Mouse (Mus musculus): ENCODE results near the gene Cirbp. TPM values are rescaled to one million over a fixed set of nuclear protein-coding genes. Genes with fewer than 3 reads are reported as not detected.
A peak's percentile ranks its signal among the peaks of the same experiment; 100 is the strongest.

The Cirbp gene
- polyA plus RNA-seq, 1 experiment from 2014 or later = 222 TPM

GRCm38 (mm10) chr10:80144864-80145838 lies 20.6 kb upstream of the Cirbp start:
- peak overlapping the region; percentile 97 for H3K27ac ChIP-seq (ENCODE audit: low read depth, low read length)
- ATAC-seq = no peak
- 66% methylated on average over 20 of the region's 20 CpGs for WGBS
- peaks cover 34% of the 10 kb centered on the region for H3K36me3 ChIP-seq (ENCODE audit: control insufficient read depth, insufficient read depth)
- peak; percentile 94 for TF ChIP-seq CTCF (IDR thresholded peaks at IDR 0.05; ENCODE audit: low read depth)
- H3K9ac ChIP-seq (ENCODE audit: low read depth, low read length) = no peak overlapping the region
- no peak overlapping the region for H3K4me3 ChIP-seq (ENCODE audit: low read depth, low read length)
- no peaks in the 10 kb centered on the region for H3K27me3 ChIP-seq (replicated peaks; ENCODE audit: control insufficient read depth, insufficient read depth, low read length)
- 0 out of 2 replicates have a peak, but pooled peaks cover 5% of the 10 kb centered on the region for H3K4me1 ChIP-seq (replicated peaks; ENCODE audit: control insufficient read depth, insufficient read depth, low read length)
- H3K4me2 ChIP-seq (replicated peaks; ENCODE audit: low read depth) = peak overlapping the region; percentile 86; the same call in 1 of the 2 replicates
- no peaks in the 10 kb centered on the region for H3K9me3 ChIP-seq (ENCODE audit: control insufficient read depth)

- H3K27me3 ChIP-seq (replicated peaks; ENCODE audit: control insufficient read depth, insufficient read depth, low read length) = no peaks in the 10 kb centered on the region
- 47% methylated on average over 6 of the region's 6 CpGs for WGBS
- no peak for TF ChIP-seq CTCF (IDR thresholded peaks at IDR 0.05; ENCODE audit: low read depth)
- H3K9me3 ChIP-seq (ENCODE audit: control insufficient read depth) = no peaks in the 10 kb centered on the region
- 0 out of 2 replicates have a peak, but pooled peaks cover 5% of the 10 kb centered on the region for H3K4me1 ChIP-seq (replicated peaks; ENCODE audit: control insufficient read depth, insufficient read depth, low read length)
- H3K4me2 ChIP-seq (replicated peaks; ENCODE audit: low read depth) = peak overlapping the region; percentile 86
- no peak overlapping the region for H3K4me3 ChIP-seq (ENCODE audit: low read depth, low read length)
- no peak for ATAC-seq
- H3K9ac ChIP-seq (ENCODE audit: low read depth, low read length) = peak overlapping the region; percentile 31; the same call in 1 of the 2 replicates
- peaks cover 40% of the 10 kb centered on the region for H3K36me3 ChIP-seq (ENCODE audit: control insufficient read depth, insufficient read depth)
- peak overlapping the region; percentile 97 for H3K27ac ChIP-seq (ENCODE audit: low read depth, low read length)
Measured at GRCm38 (mm10) chr10:80145896-80146295, 19.9 kb upstream of the Cirbp start.

- peak overlapping the region; percentile 86 for H3K4me2 ChIP-seq (replicated peaks; ENCODE audit: low read depth)
Measured at GRCm38 (mm10) chr10:80146568-80147011, 19.2 kb upstream of the Cirbp start.

GRCm38 (mm10) chr10:80147146-80147718 lies 18.6 kb upstream of the Cirbp start:
- Histone ChIP-seq H3K36me3 (ENCODE audit: control insufficient read depth, insufficient read depth) (peaks cover 48% of the 10 kb centered on the region), H3K9me3 (ENCODE audit: control insufficient read depth) (no peaks in the 10 kb centered on the region), H3K27me3 (replicated peaks; ENCODE audit: control insufficient read depth, insufficient read depth, low read length) (no peaks in the 10 kb centered on the region), H3K9ac (ENCODE audit: low read depth, low read length) (no peak overlapping the region), H3K4me3 (ENCODE audit: low read depth, low read length) (peak overlapping the region; percentile 95; the same call in 1 of the 2 replicates), H3K4me2 (replicated peaks; ENCODE audit: low read depth) (peak overlapping the region; percentile 86), H3K4me1 (replicated peaks; ENCODE audit: control insufficient read depth, insufficient read depth, low read length) (peaks cover 10% of the 10 kb centered on the region; the same call in 1 of the 2 replicates), H3K27ac (ENCODE audit: low read depth, low read length) (peak overlapping the region; percentile 97)
- WGBS = 35% methylated on average over 5 of the region's 5 CpGs
- ATAC-seq = no peak
- no peak for TF ChIP-seq CTCF (IDR thresholded peaks at IDR 0.05; ENCODE audit: low read depth)

More at GRCm38 (mm10) chr10:80146568-80147011, 19.2 kb upstream of the Cirbp start:
- H3K27me3 ChIP-seq (replicated peaks; ENCODE audit: control insufficient read depth, insufficient read depth, low read length) = no peaks in the 10 kb centered on the region
- ATAC-seq = peak; percentile 5
- no peak overlapping the region for H3K4me3 ChIP-seq (ENCODE audit: low read depth, low read length)
- 56% methylated on average over 4 of the region's 4 CpGs for WGBS
- peak overlapping the region; percentile 97 for H3K27ac ChIP-seq (ENCODE audit: low read depth, low read length)
- peaks cover 43% of the 10 kb centered on the region for H3K36me3 ChIP-seq (ENCODE audit: control insufficient read depth, insufficient read depth)
- H3K4me1 ChIP-seq (replicated peaks; ENCODE audit: control insufficient read depth, insufficient read depth, low read length) = 0 out of 2 replicates have a peak, but pooled peaks cover 5% of the 10 kb centered on the region
- H3K9me3 ChIP-seq (ENCODE audit: control insufficient read depth) = no peaks in the 10 kb centered on the region
- no peak for TF ChIP-seq CTCF (IDR thresholded peaks at IDR 0.05; ENCODE audit: low read depth)
- H3K9ac ChIP-seq (ENCODE audit: low read depth, low read length) = 0 out of 2 replicates have a peak overlapping the region, but pooled peaks have one; percentile 31

GRCm38 (mm10) chr10:80147719-80148601 lies 17.8 kb upstream of the Cirbp start, which contains the start of gene Midn:
Midn (plus strand) TSS chr10:80148272.
- H3K4me2 ChIP-seq (replicated peaks; ENCODE audit: low read depth) = peak within 1 kb of the TSS; percentile 86
- H3K27ac ChIP-seq (ENCODE audit: low read depth, low read length) = peak within 1 kb of the TSS; percentile 97
- H3K36me3 ChIP-seq (ENCODE audit: control insufficient read depth, insufficient read depth) = peaks cover 50% of the 10 kb centered on the region
- TF ChIP-seq CTCF (IDR thresholded peaks at IDR 0.05; ENCODE audit: low read depth) = peak; percentile 81
- H3K9me3 ChIP-seq (ENCODE audit: control insufficient read depth) = no peaks in the 10 kb centered on the region
- H3K9ac ChIP-seq (ENCODE audit: low read depth, low read length) = peak within 1 kb of the TSS; percentile 74
- H3K4me3 ChIP-seq (ENCODE audit: low read depth, low read length) = peak within 1 kb of the TSS; percentile 95
- ATAC-seq = peak; percentile 50
- no peaks in the 10 kb centered on the region for H3K27me3 ChIP-seq (replicated peaks; ENCODE audit: control insufficient read depth, insufficient read depth, low read length)
- WGBS = 2% methylated on average over 37 of the region's 42 CpGs
- peaks cover 15% of the 10 kb centered on the region for H3K4me1 ChIP-seq (replicated peaks; ENCODE audit: control insufficient read depth, insufficient read depth, low read length)
